Mouse (Mus musculus) forebrain, embryonic 13.5 days (tissue): ENCODE measurements around the gene Slc10a1. TPM values are rescaled to one million over a fixed set of nuclear protein-coding genes. Genes with fewer than 3 reads are reported as not detected.

Experiments used
- ATAC-seq: fragments of 200-750 bp; cut with Nextera tagmentation; 2 replicates; pipeline ENCODE4 v1.8.0; 2017
- H3K27ac ChIP-seq: fragments of 300-500 bp; sonication (generic); 2 replicates; pipeline ENCODE4 v1.5.1; 2015; ENCODE audit warnings: inconsistent platforms, mild to moderate bottlenecking, moderate library complexity
- H3K27me3 ChIP-seq: fragments of 300-500 bp; sonication (generic); 2 replicates; pipeline ENCODE4 v1.6.1; 2015; ENCODE audit warnings: mild to moderate bottlenecking, inconsistent platforms
- H3K36me3 ChIP-seq: fragments of 300-500 bp; sonication (generic); 2 replicates; pipeline ENCODE4 v1.6.1; 2015; ENCODE audit warnings: mild to moderate bottlenecking, inconsistent platforms; ENCODE audit not compliant: poor library complexity, severe bottlenecking
- H3K4me1 ChIP-seq: fragments of 300-500 bp; sonication (generic); 2 replicates; pipeline ENCODE4 v1.6.1; 2015; ENCODE audit warnings: inconsistent platforms
- H3K4me2 ChIP-seq: fragments of 300-500 bp; sonication (generic); 2 replicates; pipeline ENCODE4 v1.6.1; 2015; ENCODE audit warnings: inconsistent platforms, mild to moderate bottlenecking, moderate library complexity
- H3K4me3 ChIP-seq: fragments of 300-500 bp; sonication (generic); 2 replicates; pipeline ENCODE4 v1.5.1; 2015; ENCODE audit warnings: mild to moderate bottlenecking, inconsistent platforms
- H3K9ac ChIP-seq: fragments of 300-500 bp; sonication (generic); 2 replicates; pipeline ENCODE4 v1.6.1; 2015; ENCODE audit warnings: mild to moderate bottlenecking, inconsistent platforms
- H3K9me3 ChIP-seq: fragments of 300-500 bp; sonication (generic); replicated peaks from 2 replicates; pipeline ENCODE4 v1.6.1; 2016; ENCODE audit warnings: inconsistent platforms
- WGBS: fragments of 180-500 bp; shearing (Covaris S2); methylation state at CpG from one replicate; pipeline ENCODE4 v1.1.7; 2015; 5-methylcytosine and 5-hydroxymethylcytosine counted together
- polyA plus RNA-seq: library from polyadenylated mRNA; unstranded; fragments of >200 nt; fragmentation: Nextera tagmentation; extraction: Ambion mirVana; gene quantifications from 2 replicates; pipeline ENCODE4 v1.2.1, GENCODE M21; 2015

Slc10a1 gene
- polyA plus RNA-seq: 0.54 and 0.62 TPM in 2 replicates

- H3K9me3 ChIP-seq: no peaks in the 10 kb centered on the region
- WGBS: 86% methylated on average over 5 of the region's 5 CpGs
- no peak within 1 kb of the TSS for H3K27ac ChIP-seq
- no peaks in the 10 kb centered on the region for H3K27me3 ChIP-seq
- H3K9ac ChIP-seq: no peak within 1 kb of the TSS
- no peak within 1 kb of the TSS for H3K4me2 ChIP-seq
- peaks cover 7% of the 10 kb centered on the region for H3K4me1 ChIP-seq
- no peak within 1 kb of the TSS for H3K4me3 ChIP-seq
- H3K36me3 ChIP-seq: no peaks in the 10 kb centered on the region
- no peak for ATAC-seq
These were observed at the start of gene Slc10a1 for GRCm38 (mm10) chr12:80968605-80969004. TSS of gene Slc10a1 (minus strand) at chr12:80968705.

GRCm38 (mm10) chr12:81017624-81018023 lies 49.1 kb upstream of the Slc10a1 start:
- ATAC-seq: no peak
- Histone ChIP-seq H3K4me2 (no peak overlapping the region), H3K9ac (no peak overlapping the region), H3K9me3 (no peaks in the 10 kb centered on the region), H3K27ac (no peak overlapping the region), H3K4me1 (no peaks in the 10 kb centered on the region), H3K4me3 (no peak overlapping the region), H3K36me3 (no peaks in the 10 kb centered on the region), H3K27me3 (no peaks in the 10 kb centered on the region)
- 93% methylated on average over 12 of the region's 12 CpGs for WGBS

- H3K4me2 ChIP-seq: no peak overlapping the region
- H3K9ac ChIP-seq: no peak overlapping the region
- 0 out of 2 replicates have a peak, but pooled peaks cover 3% of the 10 kb centered on the region for H3K27me3 ChIP-seq
- no peaks in the 10 kb centered on the region for H3K9me3 ChIP-seq
- no peak overlapping the region for H3K27ac ChIP-seq
- no peaks in the 10 kb centered on the region for H3K36me3 ChIP-seq
- peaks cover 8% of the 10 kb centered on the region for H3K4me1 ChIP-seq
- 86% methylated on average over 11 of the region's 11 CpGs for WGBS
- H3K4me3 ChIP-seq: no peak overlapping the region
- ATAC-seq: no peak
These were observed 45.0 kb upstream of the Slc10a1 start for GRCm38 (mm10) chr12:81013496-81013895.

GRCm38 (mm10) chr12:81011994-81012393 lies 43.5 kb upstream of the Slc10a1 start:
- no peak overlapping the region for H3K27ac ChIP-seq
- H3K9ac ChIP-seq: no peak overlapping the region
- no peaks in the 10 kb centered on the region for H3K9me3 ChIP-seq
- H3K27me3 ChIP-seq: 0 out of 2 replicates have a peak, but pooled peaks cover 3% of the 10 kb centered on the region
- no peak overlapping the region for H3K4me2 ChIP-seq
- 96% methylated on average over 2 of the region's 2 CpGs for WGBS
- no peaks in the 10 kb centered on the region for H3K36me3 ChIP-seq
- ATAC-seq: no peak
- no peak overlapping the region for H3K4me3 ChIP-seq
- H3K4me1 ChIP-seq: peaks cover 8% of the 10 kb centered on the region

GRCm38 (mm10) chr12:81009813-81010212 lies 41.3 kb upstream of the Slc10a1 start:
- no peak overlapping the region for H3K27ac ChIP-seq
- 0 out of 2 replicates have a peak, but pooled peaks cover 11% of the 10 kb centered on the region for H3K27me3 ChIP-seq
- WGBS: 5% methylated on average over 3 of the region's 3 CpGs
- peaks cover 8% of the 10 kb centered on the region for H3K4me1 ChIP-seq
- no peak overlapping the region for H3K4me3 ChIP-seq
- H3K4me2 ChIP-seq: peak overlapping the region; percentile 21; the same call in 1 of the 2 replicates
- no peaks in the 10 kb centered on the region for H3K9me3 ChIP-seq
- ATAC-seq: no peak
- no peaks in the 10 kb centered on the region for H3K36me3 ChIP-seq
- peak overlapping the region; percentile 18; the same call in 1 of the 2 replicates for H3K9ac ChIP-seq

- H3K4me3 ChIP-seq: no peak overlapping the region
- peak overlapping the region; percentile 69 for H3K27ac ChIP-seq
- H3K4me2 ChIP-seq: peak overlapping the region; percentile 34
- peak; percentile 89 for ATAC-seq
- H3K27me3 ChIP-seq: peaks cover 31% of the 10 kb centered on the region
- H3K9me3 ChIP-seq: no peaks in the 10 kb centered on the region
- H3K9ac ChIP-seq: no peak overlapping the region
- H3K36me3 ChIP-seq: no peaks in the 10 kb centered on the region
- peaks cover 27% of the 10 kb centered on the region for H3K4me1 ChIP-seq
- WGBS: 2% methylated on average over 13 of the region's 13 CpGs
These were observed 34.5 kb upstream of the Slc10a1 start for GRCm38 (mm10) chr12:81002841-81003635.

- Histone ChIP-seq H3K9me3 (no peaks in the 10 kb centered on the region), H3K27me3 (peaks cover 39% of the 10 kb centered on the region), H3K27ac (no peak overlapping the region), H3K36me3 (no peaks in the 10 kb centered on the region), H3K4me2 (no peak overlapping the region), H3K9ac (no peak overlapping the region), H3K4me3 (no peak overlapping the region), H3K4me1 (peaks cover 27% of the 10 kb centered on the region)
- no peak for ATAC-seq
- WGBS: 68% methylated on average over 4 of the region's 4 CpGs
These were observed 32.4 kb upstream of the Slc10a1 start for GRCm38 (mm10) chr12:81000924-81001323.

GRCm38 (mm10) chr12:80998528-80999221 lies 30.2 kb upstream of the Slc10a1 start:
- H3K27me3 ChIP-seq: peaks cover 34% of the 10 kb centered on the region
- H3K4me1 ChIP-seq: peaks cover 27% of the 10 kb centered on the region
- WGBS: 1% methylated on average over 33 of the region's 33 CpGs
- no peaks in the 10 kb centered on the region for H3K36me3 ChIP-seq
- peak; percentile 41 for ATAC-seq
- peak overlapping the region; percentile 27 for H3K4me3 ChIP-seq
- peak overlapping the region; percentile 48 for H3K27ac ChIP-seq
- H3K9me3 ChIP-seq: no peaks in the 10 kb centered on the region
- H3K4me2 ChIP-seq: peak overlapping the region; percentile 52
- H3K9ac ChIP-seq: 0 out of 2 replicates have a peak overlapping the region, but pooled peaks have one; percentile 27

- H3K4me2 ChIP-seq: no peak overlapping the region
- peaks cover 18% of the 10 kb centered on the region for H3K4me1 ChIP-seq
- WGBS: 81% methylated on average over 4 of the region's 4 CpGs
- no peaks in the 10 kb centered on the region for H3K36me3 ChIP-seq
- H3K27ac ChIP-seq: no peak overlapping the region
- no peak overlapping the region for H3K9ac ChIP-seq
- peaks cover 34% of the 10 kb centered on the region for H3K27me3 ChIP-seq
- no peaks in the 10 kb centered on the region for H3K9me3 ChIP-seq
- ATAC-seq: no peak
- no peak overlapping the region for H3K4me3 ChIP-seq
These were observed 29.1 kb upstream of the Slc10a1 start for GRCm38 (mm10) chr12:80997652-80998051.

GRCm38 (mm10) chr12:80995326-80995725 lies 26.8 kb upstream of the Slc10a1 start:
- H3K27ac ChIP-seq: no peak overlapping the region
- H3K4me3 ChIP-seq: no peak overlapping the region
- H3K36me3 ChIP-seq: no peaks in the 10 kb centered on the region
- H3K27me3 ChIP-seq: peaks cover 34% of the 10 kb centered on the region
- 86% methylated on average over 4 of the region's 4 CpGs for WGBS
- no peak overlapping the region for H3K4me2 ChIP-seq
- H3K9me3 ChIP-seq: no peaks in the 10 kb centered on the region
- H3K4me1 ChIP-seq: peaks cover 17% of the 10 kb centered on the region
- H3K9ac ChIP-seq: no peak overlapping the region
- no peak for ATAC-seq

GRCm38 (mm10) chr12:80993773-80994172 lies 25.3 kb upstream of the Slc10a1 start:
- WGBS: 85% methylated on average over 1 of the region's 1 CpGs
- H3K27me3 ChIP-seq: peaks cover 20% of the 10 kb centered on the region
- H3K9me3 ChIP-seq: no peaks in the 10 kb centered on the region
- ATAC-seq: no peak
- H3K36me3 ChIP-seq: no peaks in the 10 kb centered on the region
- peaks cover 14% of the 10 kb centered on the region for H3K4me1 ChIP-seq
- H3K4me2 ChIP-seq: no peak overlapping the region
- H3K9ac ChIP-seq: no peak overlapping the region
- H3K4me3 ChIP-seq: no peak overlapping the region
- H3K27ac ChIP-seq: no peak overlapping the region

GRCm38 (mm10) chr12:80992540-80993122 lies 24.1 kb upstream of the Slc10a1 start:
- Histone ChIP-seq H3K27me3 (peaks cover 13% of the 10 kb centered on the region), H3K9ac (no peak overlapping the region), H3K36me3 (no peaks in the 10 kb centered on the region), H3K4me2 (no peak overlapping the region), H3K4me1 (peaks cover 9% of the 10 kb centered on the region; the same call in 1 of the 2 replicates), H3K27ac (no peak overlapping the region), H3K4me3 (no peak overlapping the region), H3K9me3 (no peaks in the 10 kb centered on the region)
- 86% methylated on average over 8 of the region's 8 CpGs for WGBS
- ATAC-seq: no peak
